10 mouse cellular contexts compared by ENCODE assay signal in genomic region chr9:22132220-22132619, GRCm38 (mm10). TPM values are rescaled to one million over a fixed set of nuclear protein-coding genes. Genes with fewer than 3 reads are reported as not detected.
A peak's percentile ranks its signal among the peaks of the same experiment; 100 is the strongest.
DNase-seq lines count a peak whose midpoint lies in the region; ATAC-seq and TF ChIP-seq lines count a peak whose summit lies in the region.
"Had no signal": no experiment of that assay in that cellular context is flagged by ENCODE, and none has a peak within 500 bp of the region (broad histone marks: within the 10 kb centered on the region; RNA-seq: fewer than 3 reads in every experiment).

No protein-coding gene starts in this region.

- no peak for TF ChIP-seq EP300 in stomach, postnatal 0 days (optimal IDR thresholded peaks at IDR 0.05)

- H3K27ac ChIP-seq in heart, embryonic 12.5 days (ENCODE audit: poor library complexity, severe bottlenecking): 0 out of 2 replicates have a peak overlapping the region, but pooled peaks have one; percentile 7
- H3K27ac ChIP-seq in thymus, adult 2 months (ENCODE audit: control insufficient read depth, insufficient read depth, low read length): peak overlapping the region; percentile 75
- H3K27ac ChIP-seq in limb, embryonic 14.5 days (replicated peaks; ENCODE audit: low read depth, low read length): no peak overlapping the region
- H3K27ac ChIP-seq in stomach, postnatal 0 days (replicated peaks): peak overlapping the region; percentile 78

- peaks cover 18% of the 10 kb centered on the region for H3K4me1 ChIP-seq in heart, embryonic 12.5 days (replicated peaks)
- H3K4me1 ChIP-seq in thymus, adult 2 months (replicated peaks; ENCODE audit: control insufficient read depth, insufficient read depth, low read length): peaks cover 61% of the 10 kb centered on the region
- peaks cover 10% of the 10 kb centered on the region for H3K4me1 ChIP-seq in limb, embryonic 14.5 days (ENCODE audit: control insufficient read depth, insufficient read depth, low read length)
- H3K4me1 ChIP-seq in stomach, postnatal 0 days (replicated peaks; ENCODE audit: control insufficient read depth, insufficient read depth): peaks cover 5% of the 10 kb centered on the region; the same call in 1 of the 2 replicates

- H3K36me3 ChIP-seq in heart, embryonic 12.5 days: no peaks in the 10 kb centered on the region
- H3K36me3 ChIP-seq in thymus, adult 2 months (ENCODE audit: control insufficient read depth, insufficient read depth, low read length): peaks cover 6% of the 10 kb centered on the region; the same call in 1 of the 2 replicates
- H3K36me3 ChIP-seq in limb, embryonic 14.5 days (ENCODE audit: control insufficient read depth, insufficient read depth, low read length): no peaks in the 10 kb centered on the region
- no peaks in the 10 kb centered on the region for H3K36me3 ChIP-seq in stomach, postnatal 0 days (ENCODE audit: control insufficient read depth, insufficient read depth, low read length)

- H3K9ac ChIP-seq in heart, embryonic 12.5 days: peak overlapping the region; percentile 71; the same call in 1 of the 2 replicates
- H3K9ac ChIP-seq in limb, embryonic 14.5 days (ENCODE audit: low read depth, low read length, severe bottlenecking): no peak overlapping the region
- H3K9ac ChIP-seq in stomach, postnatal 0 days (ENCODE audit: low read length): peak overlapping the region; percentile 59

- H3K4me3 ChIP-seq in heart, embryonic 12.5 days: peak overlapping the region; percentile 48
- peak overlapping the region; percentile 84 for H3K4me3 ChIP-seq in thymus, adult 2 months (ENCODE audit: control insufficient read depth, insufficient read depth, low read length)
- H3K4me3 ChIP-seq in limb, embryonic 14.5 days (replicated peaks; ENCODE audit: low read length): peak overlapping the region; percentile 39
- H3K4me3 ChIP-seq in stomach, postnatal 0 days (ENCODE audit: low read depth, low read length): peak overlapping the region; percentile 42

- no peak for DNase-seq in heart, adult 11 months
- no peak for DNase-seq in thymus, adult 2 months
- DNase-seq in thymus, postnatal 25 days: no peak
- peak; percentile 11 for DNase-seq in limb, embryonic 14.5 days (ENCODE audit: low spot score)
- DNase-seq in stomach, postnatal 0 days (ENCODE audit: low spot score): no peak
- DNase-seq in left cerebral cortex, adult 18-20 months (ENCODE audit: low spot score in 2 of 2): no peak
- no peak for DNase-seq in cerebellum, postnatal 10 days
- DNase-seq: right cerebral cortex, adult 18-20 months had no signal

- WGBS in heart, embryonic 12.5 days: 36% methylated on average over 11 of the region's 11 CpGs
- WGBS in thymus, adult 2 months: 80% methylated on average over 11 of the region's 11 CpGs
- 42% methylated on average over 11 of the region's 11 CpGs for WGBS in limb, embryonic 14.5 days
- 20% methylated on average over 11 of the region's 11 CpGs for WGBS in stomach, postnatal 0 days

- H3K27me3 ChIP-seq in heart, embryonic 12.5 days (replicated peaks): peaks cover 11% of the 10 kb centered on the region
- no peaks in the 10 kb centered on the region for H3K27me3 ChIP-seq in thymus, adult 2 months (ENCODE audit: control insufficient read depth, insufficient read depth, low read length)
- no peaks in the 10 kb centered on the region for H3K27me3 ChIP-seq in limb, embryonic 14.5 days (ENCODE audit: control insufficient read depth, insufficient read depth, low read length)
- no peaks in the 10 kb centered on the region for H3K27me3 ChIP-seq in stomach, postnatal 0 days (ENCODE audit: control insufficient read depth, insufficient read depth, low read length)

- H3K4me2 ChIP-seq in heart, embryonic 12.5 days: peak overlapping the region; percentile 86
- peak overlapping the region; percentile 81 for H3K4me2 ChIP-seq in limb, embryonic 14.5 days (replicated peaks; ENCODE audit: low read depth, low read length, severe bottlenecking)
- H3K4me2 ChIP-seq in stomach, postnatal 0 days (replicated peaks; ENCODE audit: low read depth): peak overlapping the region; percentile 64

- no peak for TF ChIP-seq CTCF in thymus, adult 2 months (IDR thresholded peaks at IDR 0.05; ENCODE audit: borderline replicate concordance, control insufficient read depth, extremely low read depth, insufficient read depth, low read length, poor library complexity)
- TF ChIP-seq CTCF in stomach, postnatal 0 days (IDR thresholded peaks at IDR 0.05; ENCODE audit: low read depth): no peak

- no peak for TF ChIP-seq POLR2A in thymus, adult 2 months (IDR thresholded peaks at IDR 0.05; ENCODE audit: control insufficient read depth, extremely low read depth, insufficient read depth, low read length, poor library complexity)
- TF ChIP-seq POLR2A in limb, embryonic 14.5 days (IDR thresholded peaks at IDR 0.05; ENCODE audit: borderline replicate concordance, extremely low read depth, insufficient read depth, insufficient read length): no peak

- no peaks in the 10 kb centered on the region for H3K9me3 ChIP-seq in heart, embryonic 12.5 days (replicated peaks)
- no peaks in the 10 kb centered on the region for H3K9me3 ChIP-seq in limb, embryonic 14.5 days (ENCODE audit: control insufficient read depth, low read length)
- no peaks in the 10 kb centered on the region for H3K9me3 ChIP-seq in stomach, postnatal 0 days (ENCODE audit: control insufficient read depth, low read length)

- no peak for ATAC-seq in heart, embryonic 12.5 days (ENCODE audit: insufficient number of reproducible peaks, low FRiP score)
- no peak for ATAC-seq in limb, embryonic 14.5 days (ENCODE audit: low FRiP score, low read depth)
- ATAC-seq in stomach, postnatal 0 days (ENCODE audit: low FRiP score, low TSS enrichment): peak; percentile 26; the same call in 1 of the 2 replicates

RNA-seq across cellular contexts. Expression of gene Acp5, which starts 3.3 kb away (rescaled TPM):
- polyA plus RNA-seq in heart, embryonic 12.5 days (2016; fragmentation: Nextera tagmentation; extraction: Ambion mirVana): 28.9 and 31.6 TPM in 2 replicates
- polyA plus RNA-seq in thymus, adult 2 months (2012; rRNA removed): 248 and 304 TPM in 2 replicates
- 20.3 and 21.6 TPM in 2 replicates for polyA plus RNA-seq in limb, embryonic 14.5 days (2012; rRNA removed)
- polyA plus RNA-seq in limb, embryonic 14.5 days (2014; fragmentation: Nextera tagmentation; extraction: Ambion mirVana): 17.0 and 23.6 TPM in 2 replicates
- polyA plus RNA-seq in stomach, postnatal 0 days (2015; fragmentation: Nextera tagmentation; extraction: Ambion mirVana): 41.5 and 42.9 TPM in 2 replicates
- under 1 TPM; 0.59 to 0.63 TPM for total RNA-seq in left cerebral cortex, adult 18-20 months (2021)

RNA-seq across cellular contexts. Expression of gene Elof1, which starts 15.2 kb away (rescaled TPM):
- polyA plus RNA-seq in heart, embryonic 12.5 days (2016; fragmentation: Nextera tagmentation; extraction: Ambion mirVana): 102 and 104 TPM in 2 replicates
- 187 and 205 TPM in 2 replicates for polyA plus RNA-seq in thymus, adult 2 months (2012; rRNA removed)
- polyA plus RNA-seq in limb, embryonic 14.5 days (2012; rRNA removed): 145 and 168 TPM in 2 replicates
- 199 and 206 TPM in 2 replicates for polyA plus RNA-seq in limb, embryonic 14.5 days (2014; fragmentation: Nextera tagmentation; extraction: Ambion mirVana)
- polyA plus RNA-seq in stomach, postnatal 0 days (2015; fragmentation: Nextera tagmentation; extraction: Ambion mirVana): 119 TPM in 2 replicates
- 10 to 100 TPM; 64.7 to 65.0 TPM for total RNA-seq in left cerebral cortex, adult 18-20 months (2021)

RNA-seq across cellular contexts. Expression of gene Pigyl, which starts 24.4 kb away (rescaled TPM):
- polyA plus RNA-seq in heart, embryonic 12.5 days (2016; fragmentation: Nextera tagmentation; extraction: Ambion mirVana): 43.8 and 45.2 TPM in 2 replicates
- 64.7 and 83.0 TPM in 2 replicates for polyA plus RNA-seq in thymus, adult 2 months (2012; rRNA removed)
- 54.5 and 62.4 TPM in 2 replicates for polyA plus RNA-seq in limb, embryonic 14.5 days (2012; rRNA removed)
- polyA plus RNA-seq in limb, embryonic 14.5 days (2014; fragmentation: Nextera tagmentation; extraction: Ambion mirVana): 80.9 and 82.4 TPM in 2 replicates
- 99.2 and 106 TPM in 2 replicates for polyA plus RNA-seq in stomach, postnatal 0 days (2015; fragmentation: Nextera tagmentation; extraction: Ambion mirVana)
- total RNA-seq in left cerebral cortex, adult 18-20 months (2021): 10 to 100 TPM; 39.8 to 40.6 TPM

RNA-seq across cellular contexts. Expression of gene Cnn1, which starts 33.2 kb away (rescaled TPM):
- polyA plus RNA-seq in heart, embryonic 12.5 days (2016; fragmentation: Nextera tagmentation; extraction: Ambion mirVana): 391 and 421 TPM in 2 replicates
- polyA plus RNA-seq in thymus, adult 2 months (2012; rRNA removed): 4.3 and 5.0 TPM in 2 replicates
- polyA plus RNA-seq in limb, embryonic 14.5 days (2012; rRNA removed): 2.3 and 3.0 TPM in 2 replicates
- polyA plus RNA-seq in limb, embryonic 14.5 days (2014; fragmentation: Nextera tagmentation; extraction: Ambion mirVana): 3.1 and 4.4 TPM in 2 replicates
- polyA plus RNA-seq in stomach, postnatal 0 days (2015; fragmentation: Nextera tagmentation; extraction: Ambion mirVana): 851 and 1,082 TPM in 2 replicates
- total RNA-seq in left cerebral cortex, adult 18-20 months (2021): under 1 TPM; 0.56 to 0.87 TPM
- total RNA-seq: CH12.LX had no signal

RNA-seq across cellular contexts. Expression of gene Ecsit, which starts 47.0 kb away (rescaled TPM):
- 49.3 and 51.4 TPM in 2 replicates for polyA plus RNA-seq in heart, embryonic 12.5 days (2016; fragmentation: Nextera tagmentation; extraction: Ambion mirVana)
- polyA plus RNA-seq in thymus, adult 2 months (2012; rRNA removed): 58.1 and 62.2 TPM in 2 replicates
- polyA plus RNA-seq in limb, embryonic 14.5 days (2012; rRNA removed): 36.3 and 37.5 TPM in 2 replicates
- 30.6 and 32.9 TPM in 2 replicates for polyA plus RNA-seq in limb, embryonic 14.5 days (2014; fragmentation: Nextera tagmentation; extraction: Ambion mirVana)
- polyA plus RNA-seq in stomach, postnatal 0 days (2015; fragmentation: Nextera tagmentation; extraction: Ambion mirVana): 31.7 and 33.1 TPM in 2 replicates
- total RNA-seq in left cerebral cortex, adult 18-20 months (2021): 10 to 100 TPM; 43.0 to 49.9 TPM
